Mouse (Mus musculus): ENCODE measurements around the gene Arl4c. TPM values are rescaled to one million over a fixed set of nuclear protein-coding genes. Genes with fewer than 3 reads are reported as not detected.
A peak's percentile ranks its signal among the peaks of the same experiment; 100 is the strongest.

The Arl4c gene
- polyA plus RNA-seq, 1 experiment from 2014 or later = 17.4 TPM

GRCm38 (mm10) chr1:88670807-88671206, 31.2 kb downstream of the Arl4c start:
- peaks cover 23% of the 10 kb centered on the region for H3K4me1 ChIP-seq (ENCODE audit: control insufficient read depth, insufficient read depth, low read length)
- H3K36me3 ChIP-seq (ENCODE audit: control insufficient read depth, insufficient read depth, low read length) = no peaks in the 10 kb centered on the region
- ATAC-seq (no peak), DNase-seq (ENCODE audit: low spot score) (no peak)
- no peak overlapping the region for H3K4me2 ChIP-seq (ENCODE audit: low read length)
- no peaks in the 10 kb centered on the region for H3K9me3 ChIP-seq (replicated peaks; ENCODE audit: control insufficient read depth, low read length)
- H3K4me3 ChIP-seq (ENCODE audit: low read depth, low read length) = no peak overlapping the region
- H3K9ac ChIP-seq (ENCODE audit: low read length) = no peak overlapping the region
- 19% methylated on average over 4 of the region's 4 CpGs for WGBS
- H3K27ac ChIP-seq (ENCODE audit: low read depth, low read length) = no peak overlapping the region
- no peaks in the 10 kb centered on the region for H3K27me3 ChIP-seq (replicated peaks; ENCODE audit: control insufficient read depth, insufficient read depth, low read length)

GRCm38 (mm10) chr1:88668846-88669810, 32.9 kb downstream of the Arl4c start:
- ATAC-seq (peak; percentile 87), DNase-seq (ENCODE audit: low spot score) (peak; percentile 84)
- Histone ChIP-seq H3K9me3 (replicated peaks; ENCODE audit: control insufficient read depth, low read length) (no peaks in the 10 kb centered on the region), H3K4me1 (ENCODE audit: control insufficient read depth, insufficient read depth, low read length) (peaks cover 23% of the 10 kb centered on the region), H3K4me2 (ENCODE audit: low read length) (peak overlapping the region; percentile 18), H3K27me3 (replicated peaks; ENCODE audit: control insufficient read depth, insufficient read depth, low read length) (no peaks in the 10 kb centered on the region), H3K9ac (ENCODE audit: low read length) (no peak overlapping the region), H3K27ac (ENCODE audit: low read depth, low read length) (peak overlapping the region; percentile 63), H3K4me3 (ENCODE audit: low read depth, low read length) (no peak overlapping the region), H3K36me3 (ENCODE audit: control insufficient read depth, insufficient read depth, low read length) (no peaks in the 10 kb centered on the region)
- WGBS = 3% methylated on average over 14 of the region's 14 CpGs

- ATAC-seq = peak; percentile 58
- peak overlapping the region; percentile 18 for H3K4me2 ChIP-seq (ENCODE audit: low read length)
- no peaks in the 10 kb centered on the region for H3K36me3 ChIP-seq (ENCODE audit: control insufficient read depth, insufficient read depth, low read length)
- no peak overlapping the region for H3K4me3 ChIP-seq (ENCODE audit: low read depth, low read length)
- no peaks in the 10 kb centered on the region for H3K27me3 ChIP-seq (replicated peaks; ENCODE audit: control insufficient read depth, insufficient read depth, low read length)
- peak; percentile 60 for DNase-seq (ENCODE audit: low spot score)
- H3K9me3 ChIP-seq (replicated peaks; ENCODE audit: control insufficient read depth, low read length) = no peaks in the 10 kb centered on the region
- H3K27ac ChIP-seq (ENCODE audit: low read depth, low read length) = peak overlapping the region; percentile 55
- H3K4me1 ChIP-seq (ENCODE audit: control insufficient read depth, insufficient read depth, low read length) = peaks cover 23% of the 10 kb centered on the region
- WGBS = under 1% methylated on average over 7 of the region's 7 CpGs
- H3K9ac ChIP-seq (ENCODE audit: low read length) = no peak overlapping the region
Measured at GRCm38 (mm10) chr1:88668353-88668752, 33.7 kb downstream of the Arl4c start.

- H3K4me3 ChIP-seq (ENCODE audit: low read depth, low read length) = no peak overlapping the region
- no peaks in the 10 kb centered on the region for H3K9me3 ChIP-seq (replicated peaks; ENCODE audit: control insufficient read depth, low read length)
- DNase-seq (ENCODE audit: low spot score) (no peak), ATAC-seq (no peak)
- no peak overlapping the region for H3K27ac ChIP-seq (ENCODE audit: low read depth, low read length)
- no peaks in the 10 kb centered on the region for H3K27me3 ChIP-seq (replicated peaks; ENCODE audit: control insufficient read depth, insufficient read depth, low read length)
- 72% methylated on average over 3 of the region's 3 CpGs for WGBS
- peaks cover 17% of the 10 kb centered on the region for H3K4me1 ChIP-seq (ENCODE audit: control insufficient read depth, insufficient read depth, low read length)
- no peaks in the 10 kb centered on the region for H3K36me3 ChIP-seq (ENCODE audit: control insufficient read depth, insufficient read depth, low read length)
- H3K4me2 ChIP-seq (ENCODE audit: low read length) = no peak overlapping the region
- H3K9ac ChIP-seq (ENCODE audit: low read length) = no peak overlapping the region
Measured at GRCm38 (mm10) chr1:88664623-88665022, 37.4 kb downstream of the Arl4c start.

- no peak overlapping the region for H3K9ac ChIP-seq (ENCODE audit: low read length)
- no peaks in the 10 kb centered on the region for H3K27me3 ChIP-seq (replicated peaks; ENCODE audit: control insufficient read depth, insufficient read depth, low read length)
- H3K4me1 ChIP-seq (ENCODE audit: control insufficient read depth, insufficient read depth, low read length) = peaks cover 11% of the 10 kb centered on the region
- H3K4me2 ChIP-seq (ENCODE audit: low read length) = no peak overlapping the region
- no peaks in the 10 kb centered on the region for H3K9me3 ChIP-seq (replicated peaks; ENCODE audit: control insufficient read depth, low read length)
- no peak overlapping the region for H3K4me3 ChIP-seq (ENCODE audit: low read depth, low read length)
- no peak overlapping the region for H3K27ac ChIP-seq (ENCODE audit: low read depth, low read length)
- DNase-seq (ENCODE audit: low spot score) = no peak
- 91% methylated on average over 5 of the region's 5 CpGs for WGBS
- no peak for ATAC-seq
- no peaks in the 10 kb centered on the region for H3K36me3 ChIP-seq (ENCODE audit: control insufficient read depth, insufficient read depth, low read length)
Measured at GRCm38 (mm10) chr1:88662736-88663135, 39.3 kb downstream of the Arl4c start.

- no peak overlapping the region for H3K27ac ChIP-seq (ENCODE audit: low read depth, low read length)
- H3K4me3 ChIP-seq (ENCODE audit: low read depth, low read length) = no peak overlapping the region
- no peak for ATAC-seq
- H3K36me3 ChIP-seq (ENCODE audit: control insufficient read depth, insufficient read depth, low read length) = no peaks in the 10 kb centered on the region
- DNase-seq (ENCODE audit: low spot score) = no peak
- H3K4me1 ChIP-seq (ENCODE audit: control insufficient read depth, insufficient read depth, low read length) = peaks cover 11% of the 10 kb centered on the region
- no peaks in the 10 kb centered on the region for H3K27me3 ChIP-seq (replicated peaks; ENCODE audit: control insufficient read depth, insufficient read depth, low read length)
- no peaks in the 10 kb centered on the region for H3K9me3 ChIP-seq (replicated peaks; ENCODE audit: control insufficient read depth, low read length)
- H3K4me2 ChIP-seq (ENCODE audit: low read length) = no peak overlapping the region
- H3K9ac ChIP-seq (ENCODE audit: low read length) = no peak overlapping the region
- WGBS = 94% methylated on average over 3 of the region's 3 CpGs
Measured at GRCm38 (mm10) chr1:88661209-88661608, 40.8 kb downstream of the Arl4c start.

- Histone ChIP-seq H3K9ac (ENCODE audit: low read length) (no peak overlapping the region), H3K27me3 (replicated peaks; ENCODE audit: control insufficient read depth, insufficient read depth, low read length) (no peaks in the 10 kb centered on the region), H3K4me3 (ENCODE audit: low read depth, low read length) (no peak overlapping the region), H3K36me3 (ENCODE audit: control insufficient read depth, insufficient read depth, low read length) (no peaks in the 10 kb centered on the region), H3K4me2 (ENCODE audit: low read length) (no peak overlapping the region), H3K27ac (ENCODE audit: low read depth, low read length) (peak overlapping the region; percentile 71), H3K4me1 (ENCODE audit: control insufficient read depth, insufficient read depth, low read length) (peaks cover 11% of the 10 kb centered on the region), H3K9me3 (replicated peaks; ENCODE audit: control insufficient read depth, low read length) (no peaks in the 10 kb centered on the region)
- DNase-seq (ENCODE audit: low spot score) = peak; percentile 93
- 10% methylated on average over 6 of the region's 6 CpGs for WGBS
- peak; percentile 88 for ATAC-seq
Measured at GRCm38 (mm10) chr1:88658290-88658857, 43.6 kb downstream of the Arl4c start.

GRCm38 (mm10) chr1:88656096-88656480, 45.9 kb downstream of the Arl4c start:
- no peak for ATAC-seq

More at GRCm38 (mm10) chr1:88656096-88656480, 45.9 kb downstream of the Arl4c start:
- WGBS = 76% methylated on average over 5 of the region's 5 CpGs
- no peak overlapping the region for H3K4me2 ChIP-seq (ENCODE audit: low read length)
- peaks cover 11% of the 10 kb centered on the region for H3K4me1 ChIP-seq (ENCODE audit: control insufficient read depth, insufficient read depth, low read length)
- no peak overlapping the region for H3K27ac ChIP-seq (ENCODE audit: low read depth, low read length)
- no peaks in the 10 kb centered on the region for H3K36me3 ChIP-seq (ENCODE audit: control insufficient read depth, insufficient read depth, low read length)
- no peaks in the 10 kb centered on the region for H3K9me3 ChIP-seq (replicated peaks; ENCODE audit: control insufficient read depth, low read length)
- no peaks in the 10 kb centered on the region for H3K27me3 ChIP-seq (replicated peaks; ENCODE audit: control insufficient read depth, insufficient read depth, low read length)
- no peak for DNase-seq (ENCODE audit: low spot score)
- no peak overlapping the region for H3K9ac ChIP-seq (ENCODE audit: low read length)
- no peak overlapping the region for H3K4me3 ChIP-seq (ENCODE audit: low read depth, low read length)

Data from forebrain, embryonic 14.5 days (tissue).